Mouse (Mus musculus) CD4-positive naive resting alpha-beta T cell, adult 76 days (primary cell): Measurements from ENCODE around the gene Dnlz. TPM values are rescaled to one million over a fixed set of nuclear protein-coding genes. Genes with fewer than 3 reads are reported as not detected.

Experiments used
- total RNA-seq: library from RNA; stranded (reverse); gene quantifications from one replicate; pipeline ENCODE4 v1.2.4, GENCODE M21; 2023

Gene Dnlz
- total RNA-seq = 9.5 TPM

DNA sequence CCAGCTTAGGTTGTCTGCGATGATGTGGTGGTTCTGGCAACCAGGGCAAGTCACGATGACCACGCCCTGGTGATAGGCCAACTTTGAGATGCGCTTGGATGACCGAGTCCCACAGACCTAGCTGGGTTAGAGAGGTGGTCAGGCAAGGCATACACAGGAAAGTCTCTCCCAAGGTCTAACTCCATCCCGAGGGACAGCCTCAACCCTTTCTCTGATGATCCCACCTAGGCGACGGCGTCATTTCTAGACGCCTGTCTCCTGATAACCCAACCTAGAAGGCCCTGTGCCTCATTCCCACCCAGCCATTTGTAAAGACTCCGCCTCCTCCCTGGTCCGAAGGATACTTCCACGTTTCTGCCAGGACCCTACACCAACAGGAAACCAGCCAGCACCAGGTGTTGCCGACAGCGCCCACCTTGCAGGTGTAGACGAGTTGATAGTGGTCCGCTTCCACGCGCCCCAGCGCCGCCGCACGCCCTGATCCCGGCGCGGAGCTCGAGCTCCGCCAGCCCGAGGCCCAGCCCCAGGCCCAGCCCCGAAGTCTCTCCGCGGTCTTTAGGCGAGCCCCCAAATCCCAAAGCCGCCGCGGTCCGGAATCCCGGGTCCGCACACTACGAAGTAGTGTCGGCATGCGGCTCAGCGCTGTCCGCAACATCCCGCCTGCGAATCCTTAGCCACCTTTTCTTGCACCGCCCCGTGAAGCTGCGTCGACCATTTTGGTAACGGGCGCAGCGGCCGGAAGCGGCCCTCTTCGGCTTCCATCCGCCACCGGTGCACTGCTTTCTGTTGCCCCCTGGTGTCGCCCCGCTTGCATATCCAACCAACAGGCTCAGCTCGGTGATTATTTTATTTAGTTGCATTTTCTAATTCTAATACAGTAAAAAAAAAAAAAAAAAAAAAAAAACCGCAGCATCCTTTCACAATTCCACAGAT, at the start of gene Dnlz:
TSS of gene Dnlz (minus strand) at position 753 of the 933 bp plus-strand sequence.

DNA sequence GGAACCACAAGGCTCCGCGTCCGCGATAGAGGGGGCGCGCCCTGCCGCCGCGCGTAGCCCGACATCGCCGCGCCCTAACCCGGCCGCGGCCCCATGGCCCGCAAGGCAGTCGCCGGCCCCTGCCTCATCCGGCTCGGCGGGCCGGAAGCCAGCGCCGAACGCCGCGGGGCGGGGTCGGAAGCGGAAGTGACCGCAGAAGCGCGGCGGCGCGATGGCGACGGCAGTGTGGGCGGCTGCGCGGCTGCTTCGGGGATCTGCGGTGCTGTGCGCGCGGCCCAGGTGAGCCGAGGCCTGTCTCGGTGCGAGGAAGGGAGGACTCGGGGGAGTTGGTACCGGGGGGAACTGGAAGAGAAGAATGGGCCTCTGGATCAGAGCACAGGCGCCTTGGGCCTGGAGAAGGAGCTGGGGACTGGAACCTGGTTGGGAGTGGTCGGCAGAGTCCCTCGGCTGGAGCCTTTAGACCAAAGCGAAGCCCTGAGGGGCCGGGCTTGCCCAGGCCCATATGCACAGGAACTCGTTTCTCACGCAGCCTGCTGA, 37.3 kb upstream of the Dnlz start, which contains the start of the genes Entr1 and Pmpca:
TSS of gene Entr1 (minus strand) at position 163 of the 537 bp plus-strand sequence.
TSS of gene Pmpca (plus strand) at position 186 of the 537 bp plus-strand sequence.

DNA sequence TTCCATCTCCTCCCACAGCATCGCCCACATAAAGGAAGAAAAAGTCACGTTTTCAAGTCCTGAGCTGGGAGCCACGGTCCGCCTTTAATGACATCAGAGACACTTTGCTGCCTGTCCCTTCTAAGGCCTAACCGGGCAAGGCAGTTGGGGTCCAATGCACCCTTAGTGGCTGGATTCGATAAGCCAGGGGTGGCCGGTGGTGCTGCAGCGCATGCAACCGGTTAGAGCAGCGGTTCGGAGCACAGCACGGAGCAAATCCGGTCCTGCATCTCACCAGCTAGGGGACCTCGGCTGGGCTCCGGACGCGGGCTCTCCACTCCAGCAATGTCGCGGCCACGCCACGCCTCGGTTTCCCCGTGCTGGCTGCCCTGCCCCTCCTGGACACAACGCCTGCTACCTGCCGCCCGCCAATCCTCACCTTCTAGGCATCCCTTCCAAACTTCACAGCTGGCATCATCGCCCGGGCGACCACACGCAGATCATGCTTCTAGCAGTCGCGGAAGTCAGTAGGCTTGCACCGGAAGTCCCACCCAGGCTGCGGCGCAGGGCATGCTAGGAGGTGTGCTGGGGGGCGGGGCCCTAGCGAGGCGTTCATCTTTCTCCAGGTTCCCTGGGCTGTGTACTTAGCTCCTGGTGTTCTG, 28.3 kb upstream of the Dnlz start, which contains the start of gene Snapc4:
TSS of gene Snapc4 (minus strand) at position 523 of the 641 bp plus-strand sequence.

DNA sequence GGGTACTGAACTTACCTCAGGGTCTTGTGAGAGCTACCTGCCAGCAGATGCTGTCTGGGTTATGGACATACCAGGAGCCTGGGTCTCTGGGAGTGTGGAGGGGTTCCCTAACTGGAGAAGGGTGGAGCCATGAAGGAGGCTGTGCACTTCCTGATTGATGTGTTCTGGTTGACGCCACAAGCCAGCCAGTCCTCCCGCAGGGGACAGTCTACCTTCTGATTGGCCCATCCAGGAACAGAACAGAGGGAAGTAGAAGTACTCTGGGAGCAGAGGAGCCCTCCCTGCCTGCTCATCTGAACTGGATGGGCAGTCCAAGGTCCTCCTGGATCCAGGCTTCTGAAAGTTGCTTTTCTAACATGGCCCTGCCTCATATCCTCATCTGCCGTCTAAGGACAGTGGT, 8.9 kb upstream of the Dnlz start, which contains the start of gene Card9:
TSS of gene Card9 (minus strand) at position 147 of the 400 bp plus-strand sequence.

DNA sequence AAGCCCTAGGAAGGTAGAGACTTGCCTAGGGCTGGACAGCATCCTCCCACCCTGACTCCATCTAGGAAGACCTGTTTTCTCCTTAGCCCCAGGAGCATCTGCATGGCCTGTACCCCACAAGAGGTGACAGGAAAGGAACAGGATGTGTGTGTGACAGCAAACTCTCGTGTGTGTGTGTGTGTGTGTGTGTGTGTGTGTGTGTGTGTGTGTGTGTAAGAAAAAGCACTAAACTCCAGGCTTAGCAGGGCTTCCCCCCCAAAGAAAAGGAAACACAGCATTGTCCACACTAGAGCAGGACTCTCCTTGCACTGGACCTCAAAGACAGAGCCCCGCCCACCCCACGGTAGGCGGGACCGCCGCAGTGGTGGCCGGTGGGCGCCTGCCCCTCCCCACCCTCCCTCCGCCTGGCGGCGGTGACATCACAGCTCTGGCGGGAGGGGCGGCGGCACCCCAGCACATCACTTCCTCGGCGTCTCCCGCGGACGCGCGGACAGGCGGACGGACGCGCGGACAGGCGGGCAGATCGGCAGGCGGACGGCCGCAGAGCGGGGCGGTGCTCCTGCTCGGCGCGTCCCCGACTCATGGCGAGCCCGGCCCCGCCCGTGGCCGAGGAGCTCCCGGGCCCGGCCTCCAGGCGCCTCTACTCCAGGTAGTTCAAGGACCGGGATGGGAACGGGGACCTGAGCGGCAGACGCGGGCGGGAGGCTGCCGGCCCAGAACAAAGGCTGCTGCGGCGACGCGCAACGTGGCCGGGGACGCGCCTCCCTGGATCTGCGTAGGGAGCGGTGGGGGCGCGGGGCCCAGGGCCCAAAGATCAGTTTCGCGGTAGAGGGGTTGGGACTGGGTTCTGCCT, 36.6 kb downstream of the Dnlz start, which contains the start of gene Gpsm1:
TSS of gene Gpsm1 (plus strand) at position 444 of the 853 bp plus-strand sequence.

Other genes starting within 250 kb of the Dnlz start
- 5.2 TPM for gene Nacc2, start 228.9 kb downstream of the Dnlz start, total RNA-seq
- gene Lhx3, start 143.8 kb downstream of the Dnlz start, total RNA-seq = not detected
- 6.4 TPM for gene Qsox2, start 114.6 kb downstream of the Dnlz start, total RNA-seq
- gene Ccdc187, start 57.6 kb downstream of the Dnlz start, total RNA-seq = not detected
- 25.9 TPM for gene Gpsm1, start 36.6 kb downstream of the Dnlz start, total RNA-seq
- 5.3 TPM for gene Card9, start 8.8 kb upstream of the Dnlz start, total RNA-seq
- gene Snapc4, start 28.5 kb upstream of the Dnlz start, total RNA-seq = 104 TPM
- 124 TPM for gene Entr1, start 37.2 kb upstream of the Dnlz start, total RNA-seq
- gene Pmpca, start 37.2 kb upstream of the Dnlz start, total RNA-seq = 76.4 TPM
- gene Inpp5e, start 57.1 kb upstream of the Dnlz start, total RNA-seq = 22.7 TPM
- 93.1 TPM for gene Sec16a, start 93.1 kb upstream of the Dnlz start, total RNA-seq
- 110 TPM for gene Notch1, start 164.6 kb upstream of the Dnlz start, total RNA-seq
- 0.70 TPM for gene Egfl7, start 227.9 kb upstream of the Dnlz start, total RNA-seq
- not detected for gene Gm20532, start 234.5 kb upstream of the Dnlz start, total RNA-seq